Mouse (Mus musculus) myocyte (in vitro differentiated cells): ENCODE measurements around the gene Msx1. TPM values are rescaled to one million over a fixed set of nuclear protein-coding genes. Genes with fewer than 3 reads are reported as not detected.

Source experiments
- H3K27me3 ChIP-seq: one replicate; pipeline ENCODE4 v1.6.1; 2011; ENCODE audit not compliant: control insufficient read depth, insufficient read depth, insufficient read length
- H3K36me3 ChIP-seq: one replicate; pipeline ENCODE4 v1.6.1; 2011; ENCODE audit not compliant: control insufficient read depth, insufficient read depth
- H3K4me2 ChIP-seq: one replicate; pipeline ENCODE4 v1.6.1; 2011; ENCODE audit warnings: low read depth, control low read depth
- H3K4me3 ChIP-seq: one replicate; pipeline ENCODE4 v1.5.1; 2011; ENCODE audit warnings: mild to moderate bottlenecking, control low read depth, moderate library complexity
- H3K79me2 ChIP-seq: one replicate; pipeline ENCODE4 v1.6.1; 2011; ENCODE audit not compliant: control insufficient read depth, insufficient read depth
- H3ac ChIP-seq: one replicate; pipeline ENCODE4 v1.6.1; 2011; ENCODE audit not compliant: control insufficient read depth, insufficient read length
- CEBPB ChIP-seq: IDR thresholded peaks from 2 replicates; pipeline ENCODE4 v1.6.1; 2011; ENCODE audit warnings: mild to moderate bottlenecking, moderate library complexity; ENCODE audit not compliant: poor library complexity, insufficient read depth, severe bottlenecking
- E2F4 ChIP-seq: IDR thresholded peaks from one replicate; pipeline ENCODE4 v1.6.1; 2011; ENCODE audit warnings: mild to moderate bottlenecking, control low read depth, moderate library complexity; ENCODE audit not compliant: insufficient read depth
- MAX ChIP-seq: IDR thresholded peaks from one replicate; pipeline ENCODE4 v1.6.1; 2011; ENCODE audit warnings: low read depth, mild to moderate bottlenecking, control low read depth
- MYOD1 ChIP-seq, 3 experiments: IDR thresholded peaks; one replicate each; pipeline ENCODE4 v1.6.1; 2011; ENCODE audit warnings: control low read depth in 2 of 3, low read depth in 2 of 3, mild to moderate bottlenecking in 2 of 3, moderate library complexity in 1 of 3; ENCODE audit not compliant: insufficient read length in 2 of 3, control insufficient read depth in 1 of 3
- MYOG ChIP-seq, 3 experiments: IDR thresholded peaks; one replicate each; pipeline ENCODE4 v1.6.1; 2011; ENCODE audit warnings: control low read depth in 2 of 3, low read depth in 2 of 3, mild to moderate bottlenecking in 2 of 3; ENCODE audit not compliant: insufficient read length in 2 of 3, control insufficient read depth in 1 of 3, insufficient read depth in 1 of 3
- POLR2A ChIP-seq: IDR thresholded peaks from one replicate; pipeline ENCODE4 v1.6.1; 2011; ENCODE audit warnings: low read depth, mild to moderate bottlenecking, control low read depth, moderate library complexity; ENCODE audit not compliant: insufficient read length
- POLR2AphosphoS2 ChIP-seq: IDR thresholded peaks from one replicate; pipeline ENCODE4 v1.6.1; 2011; ENCODE audit warnings: low read depth, control low read depth; ENCODE audit not compliant: insufficient read length
- REST ChIP-seq: IDR thresholded peaks from one replicate; pipeline ENCODE4 v1.6.1; 2011; ENCODE audit warnings: mild to moderate bottlenecking, control low read depth, moderate library complexity; ENCODE audit not compliant: insufficient read depth, insufficient read length
- SRF ChIP-seq: IDR thresholded peaks from one replicate; pipeline ENCODE4 v1.6.1; 2011; ENCODE audit warnings: low read depth; ENCODE audit not compliant: control insufficient read depth, insufficient read length
- TCF12 ChIP-seq: IDR thresholded peaks from one replicate; pipeline ENCODE4 v1.6.1; 2011; ENCODE audit warnings: mild to moderate bottlenecking, control low read depth; ENCODE audit not compliant: poor library complexity, insufficient read depth, severe bottlenecking
- TCF3 ChIP-seq: IDR thresholded peaks from one replicate; pipeline ENCODE4 v1.6.1; 2011; ENCODE audit warnings: low read depth, control low read depth; ENCODE audit not compliant: insufficient read length
- USF1 ChIP-seq: IDR thresholded peaks from one replicate; pipeline ENCODE4 v1.6.1; 2011; ENCODE audit warnings: low read depth, mild to moderate bottlenecking, control low read depth, moderate library complexity
- polyA plus RNA-seq: library from polyadenylated mRNA; unstranded; fragments of >200 nt; fragmentation: generic; extraction: Trizol; gene quantifications from one replicate; pipeline ENCODE4 v1.2.1, GENCODE M21; 2012; ENCODE audit warnings: missing spikeins

Msx1 gene
- polyA plus RNA-seq, 1 experiment = 4.7 TPM

DNA sequence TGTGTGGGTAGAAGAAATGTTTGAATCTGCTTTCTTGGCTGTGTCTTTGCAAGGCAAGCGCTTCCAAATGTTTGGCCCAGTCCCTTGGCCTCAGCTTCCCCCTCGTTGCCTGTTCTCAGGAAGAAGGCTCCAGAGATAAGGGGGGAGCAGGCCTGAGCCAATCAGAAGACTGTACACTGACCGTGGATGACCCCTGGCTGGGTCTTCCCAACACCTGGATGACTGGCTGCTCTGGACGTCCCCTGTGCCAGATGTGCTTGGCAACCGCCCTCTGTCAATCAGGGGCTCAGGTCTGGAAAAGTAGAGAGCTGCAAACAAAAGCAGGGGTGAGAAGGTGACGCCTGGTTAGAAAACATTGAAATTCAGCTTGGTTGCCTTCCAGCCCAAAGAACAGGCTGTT is 27.1 kb downstream of the Msx1 start:
- no peaks in the 10 kb centered on the region for H3K36me3 ChIP-seq
- H3K4me2 ChIP-seq = no peak overlapping the region
- TF ChIP-seq POLR2A = no peak
- TF ChIP-seq SRF = no peak
- no peak for TF ChIP-seq MYOG (IDR thresholded peaks at IDR 0.05; ENCODE audit: control insufficient read depth in 1 of 3, insufficient read depth in 1 of 3, insufficient read length in 2 of 3, low read depth in 2 of 3)
- TF ChIP-seq MAX = no peak
- no peak for TF ChIP-seq TCF3
- no peak for TF ChIP-seq POLR2AphosphoS2
- TF ChIP-seq REST = no peak
- no peak for TF ChIP-seq CEBPB
- H3ac ChIP-seq = no peak overlapping the region
- H3K79me2 ChIP-seq = no peaks in the 10 kb centered on the region
- peaks cover 36% of the 10 kb centered on the region for H3K27me3 ChIP-seq
- H3K4me3 ChIP-seq = no peak overlapping the region

GRCm38 (mm10) chr5:37796751-37797150 is 27.6 kb downstream of the Msx1 start:
- Histone ChIP-seq H3K27me3 (peaks cover 32% of the 10 kb centered on the region), H3K79me2 (no peaks in the 10 kb centered on the region), H3K4me3 (no peak overlapping the region), H3K36me3 (no peaks in the 10 kb centered on the region), H3K4me2 (no peak overlapping the region), H3ac (no peak overlapping the region)
- TF ChIP-seq MYOD1 (IDR thresholded peaks at IDR 0.05; ENCODE audit: control insufficient read depth in 1 of 3, insufficient read length in 2 of 3, low read depth in 2 of 3) = no peak
- no peak for TF ChIP-seq USF1
- TF ChIP-seq REST = no peak
- no peak for TF ChIP-seq MYOG (IDR thresholded peaks at IDR 0.05; ENCODE audit: control insufficient read depth in 1 of 3, insufficient read depth in 1 of 3, insufficient read length in 2 of 3, low read depth in 2 of 3)
- TF ChIP-seq CEBPB = no peak
- no peak for TF ChIP-seq TCF3
- TF ChIP-seq TCF12 = no peak
- no peak for TF ChIP-seq POLR2A
- TF ChIP-seq SRF = no peak
- no peak for TF ChIP-seq E2F4

GRCm38 (mm10) chr5:37795691-37796090 is 28.7 kb downstream of the Msx1 start:
- TF ChIP-seq TCF12 = no peak
- TF ChIP-seq TCF3 = no peak
- no peak for TF ChIP-seq POLR2A
- no peak for TF ChIP-seq POLR2AphosphoS2
- no peak for TF ChIP-seq E2F4
- no peak for TF ChIP-seq CEBPB
- TF ChIP-seq REST = no peak
- TF ChIP-seq MAX = no peak
- TF ChIP-seq MYOG (IDR thresholded peaks at IDR 0.05; ENCODE audit: control insufficient read depth in 1 of 3, insufficient read depth in 1 of 3, insufficient read length in 2 of 3, low read depth in 2 of 3) = no peak
- TF ChIP-seq SRF = no peak
- no peak for TF ChIP-seq USF1
- TF ChIP-seq MYOD1 (IDR thresholded peaks at IDR 0.05; ENCODE audit: control insufficient read depth in 1 of 3, insufficient read length in 2 of 3, low read depth in 2 of 3) = no peak
- no peaks in the 10 kb centered on the region for H3K36me3 ChIP-seq
- no peak overlapping the region for H3K4me3 ChIP-seq
- no peaks in the 10 kb centered on the region for H3K79me2 ChIP-seq
- H3ac ChIP-seq = no peak overlapping the region
- peaks cover 32% of the 10 kb centered on the region for H3K27me3 ChIP-seq
- H3K4me2 ChIP-seq = no peak overlapping the region

GRCm38 (mm10) chr5:37792154-37792553 is 32.2 kb downstream of the Msx1 start:
- Histone ChIP-seq H3K27me3 (peaks cover 21% of the 10 kb centered on the region), H3K4me3 (no peak overlapping the region), H3K36me3 (no peaks in the 10 kb centered on the region), H3K4me2 (no peak overlapping the region), H3K79me2 (no peaks in the 10 kb centered on the region), H3ac (no peak overlapping the region)
- TF ChIP-seq TCF12 = no peak
- no peak for TF ChIP-seq USF1
- no peak for TF ChIP-seq MAX
- no peak for TF ChIP-seq CEBPB
- no peak for TF ChIP-seq POLR2A
- no peak for TF ChIP-seq TCF3
- no peak for TF ChIP-seq SRF

- H3K27me3 ChIP-seq = peaks cover 26% of the 10 kb centered on the region
- H3K36me3 ChIP-seq = no peaks in the 10 kb centered on the region
- no peak overlapping the region for H3ac ChIP-seq
- H3K4me3 ChIP-seq = no peak overlapping the region
- TF ChIP-seq CEBPB (no peak), MYOD1 (IDR thresholded peaks at IDR 0.05; ENCODE audit: control insufficient read depth in 1 of 3, insufficient read length in 2 of 3, low read depth in 2 of 3) (no peak), REST (no peak), MYOG (IDR thresholded peaks at IDR 0.05; ENCODE audit: control insufficient read depth in 1 of 3, insufficient read depth in 1 of 3, insufficient read length in 2 of 3, low read depth in 2 of 3) (no peak), TCF12 (no peak), SRF (no peak), POLR2A (no peak), USF1 (no peak), TCF3 (no peak), MAX (no peak), POLR2AphosphoS2 (no peak), E2F4 (no peak)
- H3K79me2 ChIP-seq = no peaks in the 10 kb centered on the region
- no peak overlapping the region for H3K4me2 ChIP-seq
These were observed 39.5 kb downstream of the Msx1 start for GRCm38 (mm10) chr5:37784847-37785391.
